Mouse (Mus musculus) liver, embryonic 18 days (tissue): ENCODE data around the gene Tmem51. TPM values are rescaled to one million over a fixed set of nuclear protein-coding genes. Genes with fewer than 3 reads are reported as not detected.

Experiments
- polyA plus RNA-seq: library from polyadenylated mRNA; depleted of rRNA; stranded (reverse); fragments of >200 nt; gene quantifications from 2 replicates; pipeline ENCODE4 v1.2.3, GENCODE M21; 2012; rRNA removed

Tmem51 gene
- 11.4 and 12.1 TPM in 2 replicates for polyA plus RNA-seq

GRCm38 (mm10) chr4:142084131-142084899, at the start of gene Tmem51:
Tmem51 (minus strand) TSS chr4:142084304.

GRCm38 (mm10) chr4:142014659-142015608, 69.2 kb downstream of the Tmem51 start, which contains the start of gene Fhad1:
Fhad1 (minus strand) TSS chr4:142015082.

Other genes starting within 250 kb of the Tmem51 start
- not detected in 2 replicates for gene Ctrc, start 237.9 kb downstream of the Tmem51 start, polyA plus RNA-seq
- 24.2 and 26.8 TPM in 2 replicates for gene Efhd2, start 209.4 kb downstream of the Tmem51 start, polyA plus RNA-seq
- 1.1 and 1.3 TPM in 2 replicates for gene Fhad1, start 69.2 kb downstream of the Tmem51 start, polyA plus RNA-seq
- gene Kazn, start 155.1 kb upstream of the Tmem51 start, polyA plus RNA-seq: 0.71 and 0.93 TPM in 2 replicates